Mouse (Mus musculus): ENCODE results near the gene Klhl25. TPM values are rescaled to one million over a fixed set of nuclear protein-coding genes. Genes with fewer than 3 reads are reported as not detected.

The Klhl25 gene
- 12.4 and 14.0 TPM in 2 replicates for polyA plus RNA-seq (2014; fragmentation: Nextera tagmentation; extraction: Ambion mirVana)

- no peaks in the 10 kb centered on the region for H3K9me3 ChIP-seq (ENCODE audit: control insufficient read depth, low read length)
- under 1% methylated on average over 60 of the region's 60 CpGs for WGBS
- ATAC-seq (replicated peaks; ENCODE audit: low FRiP score, low TSS enrichment, low read depth) (peak; percentile 97), DNase-seq (ENCODE audit: low spot score) (peak; percentile 97)
- peak within 1 kb of the TSS; percentile 93 for H3K9ac ChIP-seq (ENCODE audit: low read length)
- peaks cover 4% of the 10 kb centered on the region; the same call in 1 of the 2 replicates for H3K36me3 ChIP-seq (ENCODE audit: control insufficient read depth, insufficient read depth, low read length)
- H3K27me3 ChIP-seq (replicated peaks; ENCODE audit: control insufficient read depth, insufficient read depth, low read length) = no peaks in the 10 kb centered on the region
- peak within 1 kb of the TSS; percentile 86 for H3K4me2 ChIP-seq (ENCODE audit: low read length)
- peak within 1 kb of the TSS; percentile 90 for H3K4me3 ChIP-seq (ENCODE audit: low read depth, low read length)
- H3K27ac ChIP-seq (ENCODE audit: low read depth) = peak within 1 kb of the TSS; percentile 83
- H3K4me1 ChIP-seq (replicated peaks; ENCODE audit: control insufficient read depth, insufficient read depth, low read length) = peaks cover 22% of the 10 kb centered on the region
These were observed at the start of gene Klhl25 for GRCm38 (mm10) chr7:75848115-75848775. Klhl25 (plus strand) TSS chr7:75848310.

- H3K9ac ChIP-seq (ENCODE audit: low read length) = no peak overlapping the region
- no peaks in the 10 kb centered on the region for H3K27me3 ChIP-seq (replicated peaks; ENCODE audit: control insufficient read depth, insufficient read depth, low read length)
- H3K4me3 ChIP-seq (ENCODE audit: low read depth, low read length) = no peak overlapping the region
- no peak overlapping the region for H3K27ac ChIP-seq (ENCODE audit: low read depth)
- H3K4me1 ChIP-seq (replicated peaks; ENCODE audit: control insufficient read depth, insufficient read depth, low read length) = peaks cover 8% of the 10 kb centered on the region; the same call in 1 of the 2 replicates
- ATAC-seq (replicated peaks; ENCODE audit: low FRiP score, low TSS enrichment, low read depth) (no peak), DNase-seq (ENCODE audit: low spot score) (no peak)
- H3K9me3 ChIP-seq (ENCODE audit: control insufficient read depth, low read length) = 0 out of 2 replicates have a peak, but pooled peaks cover 2% of the 10 kb centered on the region
- 63% methylated on average over 4 of the region's 4 CpGs for WGBS
- no peaks in the 10 kb centered on the region for H3K36me3 ChIP-seq (ENCODE audit: control insufficient read depth, insufficient read depth, low read length)
- no peak overlapping the region for H3K4me2 ChIP-seq (ENCODE audit: low read length)
These were observed 47.6 kb upstream of the Klhl25 start for GRCm38 (mm10) chr7:75800530-75800929.

GRCm38 (mm10) chr7:75801022-75801421 is 47.1 kb upstream of the Klhl25 start:
- Histone ChIP-seq H3K9ac (ENCODE audit: low read length) (no peak overlapping the region), H3K36me3 (ENCODE audit: control insufficient read depth, insufficient read depth, low read length) (no peaks in the 10 kb centered on the region), H3K4me3 (ENCODE audit: low read depth, low read length) (no peak overlapping the region), H3K9me3 (ENCODE audit: control insufficient read depth, low read length) (0 out of 2 replicates have a peak, but pooled peaks cover 2% of the 10 kb centered on the region), H3K4me2 (ENCODE audit: low read length) (no peak overlapping the region), H3K27ac (ENCODE audit: low read depth) (no peak overlapping the region), H3K4me1 (replicated peaks; ENCODE audit: control insufficient read depth, insufficient read depth, low read length) (peaks cover 10% of the 10 kb centered on the region; the same call in 1 of the 2 replicates), H3K27me3 (replicated peaks; ENCODE audit: control insufficient read depth, insufficient read depth, low read length) (no peaks in the 10 kb centered on the region)
- DNase-seq (ENCODE audit: low spot score) = no peak
- 88% methylated on average over 3 of the region's 3 CpGs for WGBS
- no peak for ATAC-seq (replicated peaks; ENCODE audit: low FRiP score, low TSS enrichment, low read depth)

- no peak overlapping the region for H3K4me2 ChIP-seq (ENCODE audit: low read length)
- H3K4me3 ChIP-seq (ENCODE audit: low read depth, low read length) = no peak overlapping the region
- DNase-seq (ENCODE audit: low spot score) = no peak
- H3K36me3 ChIP-seq (ENCODE audit: control insufficient read depth, insufficient read depth, low read length) = no peaks in the 10 kb centered on the region
- 91% methylated on average over 5 of the region's 5 CpGs for WGBS
- 0 out of 2 replicates have a peak, but pooled peaks cover 2% of the 10 kb centered on the region for H3K9me3 ChIP-seq (ENCODE audit: control insufficient read depth, low read length)
- ATAC-seq (replicated peaks; ENCODE audit: low FRiP score, low TSS enrichment, low read depth) = no peak
- H3K4me1 ChIP-seq (replicated peaks; ENCODE audit: control insufficient read depth, insufficient read depth, low read length) = peaks cover 9% of the 10 kb centered on the region
- H3K27me3 ChIP-seq (replicated peaks; ENCODE audit: control insufficient read depth, insufficient read depth, low read length) = no peaks in the 10 kb centered on the region
- no peak overlapping the region for H3K9ac ChIP-seq (ENCODE audit: low read length)
- no peak overlapping the region for H3K27ac ChIP-seq (ENCODE audit: low read depth)
These were observed 46.3 kb upstream of the Klhl25 start for GRCm38 (mm10) chr7:75801621-75802358.

- DNase-seq (ENCODE audit: low spot score) (no peak), ATAC-seq (replicated peaks; ENCODE audit: low FRiP score, low TSS enrichment, low read depth) (no peak)
- H3K9me3 ChIP-seq (ENCODE audit: control insufficient read depth, low read length) = 0 out of 2 replicates have a peak, but pooled peaks cover 2% of the 10 kb centered on the region
- H3K4me2 ChIP-seq (ENCODE audit: low read length) = no peak overlapping the region
- no peaks in the 10 kb centered on the region for H3K27me3 ChIP-seq (replicated peaks; ENCODE audit: control insufficient read depth, insufficient read depth, low read length)
- no peak overlapping the region for H3K9ac ChIP-seq (ENCODE audit: low read length)
- H3K4me1 ChIP-seq (replicated peaks; ENCODE audit: control insufficient read depth, insufficient read depth, low read length) = peaks cover 9% of the 10 kb centered on the region
- no peak overlapping the region for H3K4me3 ChIP-seq (ENCODE audit: low read depth, low read length)
- no peak overlapping the region for H3K27ac ChIP-seq (ENCODE audit: low read depth)
- 81% methylated on average over 3 of the region's 3 CpGs for WGBS
- H3K36me3 ChIP-seq (ENCODE audit: control insufficient read depth, insufficient read depth, low read length) = no peaks in the 10 kb centered on the region
These were observed 45.2 kb upstream of the Klhl25 start for GRCm38 (mm10) chr7:75802887-75803286.

GRCm38 (mm10) chr7:75806161-75806560 is 41.9 kb upstream of the Klhl25 start:
- Histone ChIP-seq H3K27me3 (replicated peaks; ENCODE audit: control insufficient read depth, insufficient read depth, low read length) (no peaks in the 10 kb centered on the region), H3K4me2 (ENCODE audit: low read length) (no peak overlapping the region), H3K4me3 (ENCODE audit: low read depth, low read length) (no peak overlapping the region), H3K9ac (ENCODE audit: low read length) (no peak overlapping the region), H3K4me1 (replicated peaks; ENCODE audit: control insufficient read depth, insufficient read depth, low read length) (peaks cover 9% of the 10 kb centered on the region), H3K9me3 (ENCODE audit: control insufficient read depth, low read length) (no peaks in the 10 kb centered on the region), H3K36me3 (ENCODE audit: control insufficient read depth, insufficient read depth, low read length) (no peaks in the 10 kb centered on the region), H3K27ac (ENCODE audit: low read depth) (no peak overlapping the region)
- 39% methylated on average over 4 of the region's 4 CpGs for WGBS
- no peak for DNase-seq (ENCODE audit: low spot score)
- ATAC-seq (replicated peaks; ENCODE audit: low FRiP score, low TSS enrichment, low read depth) = no peak

GRCm38 (mm10) chr7:75806711-75807110 is 41.4 kb upstream of the Klhl25 start:
- 19% methylated on average over 4 of the region's 4 CpGs for WGBS
- Histone ChIP-seq H3K27ac (ENCODE audit: low read depth) (peak overlapping the region; percentile 38; the same call in 1 of the 2 replicates), H3K9me3 (ENCODE audit: control insufficient read depth, low read length) (no peaks in the 10 kb centered on the region), H3K27me3 (replicated peaks; ENCODE audit: control insufficient read depth, insufficient read depth, low read length) (no peaks in the 10 kb centered on the region), H3K4me2 (ENCODE audit: low read length) (no peak overlapping the region), H3K4me1 (replicated peaks; ENCODE audit: control insufficient read depth, insufficient read depth, low read length) (peaks cover 9% of the 10 kb centered on the region), H3K4me3 (ENCODE audit: low read depth, low read length) (no peak overlapping the region), H3K36me3 (ENCODE audit: control insufficient read depth, insufficient read depth, low read length) (no peaks in the 10 kb centered on the region), H3K9ac (ENCODE audit: low read length) (no peak overlapping the region)
- ATAC-seq (replicated peaks; ENCODE audit: low FRiP score, low TSS enrichment, low read depth) (no peak), DNase-seq (ENCODE audit: low spot score) (no peak)

- no peaks in the 10 kb centered on the region for H3K9me3 ChIP-seq (ENCODE audit: control insufficient read depth, low read length)
- WGBS = 64% methylated on average over 17 of the region's 17 CpGs
- DNase-seq (ENCODE audit: low spot score) = no peak
- H3K9ac ChIP-seq (ENCODE audit: low read length) = no peak overlapping the region
- H3K4me1 ChIP-seq (replicated peaks; ENCODE audit: control insufficient read depth, insufficient read depth, low read length) = peaks cover 9% of the 10 kb centered on the region
- H3K4me2 ChIP-seq (ENCODE audit: low read length) = no peak overlapping the region
- H3K27me3 ChIP-seq (replicated peaks; ENCODE audit: control insufficient read depth, insufficient read depth, low read length) = no peaks in the 10 kb centered on the region
- no peak overlapping the region for H3K27ac ChIP-seq (ENCODE audit: low read depth)
- no peak overlapping the region for H3K4me3 ChIP-seq (ENCODE audit: low read depth, low read length)
- H3K36me3 ChIP-seq (ENCODE audit: control insufficient read depth, insufficient read depth, low read length) = no peaks in the 10 kb centered on the region
- peak; percentile 62 for ATAC-seq (replicated peaks; ENCODE audit: low FRiP score, low TSS enrichment, low read depth)
These were observed 40.4 kb upstream of the Klhl25 start for GRCm38 (mm10) chr7:75807460-75808304.

Data from intestine, embryonic 14.5 days (tissue).